Mouse (Mus musculus): ENCODE data around the gene Ripor3. TPM values are rescaled to one million over a fixed set of nuclear protein-coding genes. Genes with fewer than 3 reads are reported as not detected.

The Ripor3 gene
- polyA plus RNA-seq, 1 experiment from 2014 or later: 1.4 TPM

DNA sequence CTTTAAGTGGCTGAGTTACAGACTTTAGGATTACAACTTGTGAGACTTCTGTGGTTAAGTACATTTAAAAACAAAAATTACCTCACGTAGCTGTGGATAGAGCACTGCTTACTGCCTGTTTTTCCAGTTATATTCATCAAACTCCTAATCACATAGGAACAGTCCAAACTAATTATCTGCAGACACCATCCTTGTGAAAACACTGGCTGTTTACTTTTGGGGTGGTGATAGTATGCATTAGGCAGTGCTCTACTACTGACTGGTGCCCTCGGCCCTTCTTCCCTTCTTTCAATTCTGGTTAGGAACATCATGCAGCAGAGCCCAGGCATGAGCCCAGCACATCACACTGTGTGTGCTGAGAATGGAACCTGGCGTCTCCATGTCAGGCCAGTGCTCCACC lies 63.2 kb downstream of the Ripor3 start:
- ATAC-seq: no peak
- DNase-seq: no peak
- Histone ChIP-seq H3K4me2 (ENCODE audit: low read depth, low read length) (no peak overlapping the region), H3K9ac (replicated peaks) (no peak overlapping the region), H3K4me1 (ENCODE audit: insufficient read depth) (peaks cover 87% of the 10 kb centered on the region), H3K27ac (ENCODE audit: low read depth) (no peak overlapping the region), H3K4me3 (ENCODE audit: low read depth, low read length) (no peak overlapping the region), H3K36me3 (replicated peaks; ENCODE audit: insufficient read depth, low read length) (0 out of 2 replicates have a peak, but pooled peaks cover 2% of the 10 kb centered on the region), H3K27me3 (ENCODE audit: insufficient read depth, low read length) (no peaks in the 10 kb centered on the region), H3K9me3 (ENCODE audit: low read length) (no peaks in the 10 kb centered on the region)
- 40% methylated on average over 3 of the region's 3 CpGs for WGBS (ENCODE audit: insufficient replicate concordance)
- TF ChIP-seq CTCF (IDR thresholded peaks at IDR 0.05; ENCODE audit: low read depth) (no peak), EP300 (IDR thresholded peaks at IDR 0.05; ENCODE audit: low read depth) (no peak)

DNA sequence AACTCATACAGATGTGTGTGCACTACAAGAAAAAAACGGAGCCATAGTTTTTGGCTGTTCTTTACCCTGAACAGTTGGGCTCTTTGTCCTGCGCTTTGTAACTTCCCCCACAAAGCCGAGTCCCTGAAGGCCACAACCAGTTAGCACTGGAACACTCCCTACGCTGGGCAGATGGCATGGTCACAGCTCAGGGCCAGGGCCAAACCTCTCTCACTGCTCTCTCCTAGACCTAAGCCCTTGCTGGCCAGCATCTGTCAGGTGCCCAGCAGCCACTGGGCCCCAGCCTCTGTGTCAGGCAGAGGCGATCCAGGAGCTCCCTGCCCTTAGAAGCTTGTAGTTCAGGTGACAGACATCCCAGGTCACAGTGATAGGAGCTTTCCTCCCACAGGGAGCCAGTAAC lies 65.0 kb downstream of the Ripor3 start:
- 69% methylated on average over 5 of the region's 5 CpGs for WGBS (ENCODE audit: insufficient replicate concordance)
- ATAC-seq: no peak
- TF ChIP-seq CTCF (IDR thresholded peaks at IDR 0.05; ENCODE audit: low read depth): no peak
- no peak for TF ChIP-seq EP300 (IDR thresholded peaks at IDR 0.05; ENCODE audit: low read depth)

DNA sequence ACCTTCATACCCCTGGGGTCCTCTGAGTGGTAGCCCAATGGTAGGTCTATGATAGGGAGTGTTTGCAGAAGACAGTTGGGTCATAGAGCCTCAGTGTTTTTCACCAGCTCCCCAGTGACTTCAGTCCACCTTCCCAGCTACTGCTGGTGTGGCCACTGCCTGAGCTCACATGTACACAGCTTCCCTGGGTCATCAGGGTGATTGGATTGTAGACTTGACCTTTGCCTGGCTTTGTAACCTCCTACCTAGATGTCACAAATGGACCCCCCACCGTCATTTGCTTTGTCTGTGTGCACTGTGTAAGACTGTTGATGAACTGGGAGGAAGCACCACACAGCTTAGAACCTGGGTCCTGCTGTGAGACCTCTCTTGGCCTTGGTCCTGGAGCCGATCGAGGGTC lies 66.2 kb downstream of the Ripor3 start:
- TF ChIP-seq CTCF (IDR thresholded peaks at IDR 0.05; ENCODE audit: low read depth): no peak
- no peak for TF ChIP-seq EP300 (IDR thresholded peaks at IDR 0.05; ENCODE audit: low read depth)
- Histone ChIP-seq H3K27ac (ENCODE audit: low read depth) (peak overlapping the region; percentile 55), H3K4me3 (ENCODE audit: low read depth, low read length) (no peak overlapping the region), H3K36me3 (replicated peaks; ENCODE audit: insufficient read depth, low read length) (no peaks in the 10 kb centered on the region), H3K27me3 (ENCODE audit: insufficient read depth, low read length) (no peaks in the 10 kb centered on the region), H3K4me1 (ENCODE audit: insufficient read depth) (peaks cover 81% of the 10 kb centered on the region), H3K4me2 (ENCODE audit: low read depth, low read length) (no peak overlapping the region), H3K9ac (replicated peaks) (no peak overlapping the region), H3K9me3 (ENCODE audit: low read length) (no peaks in the 10 kb centered on the region)
- WGBS (ENCODE audit: insufficient replicate concordance): 59% methylated on average over 3 of the region's 3 CpGs
- no peak for DNase-seq
- peak; percentile 70 for ATAC-seq

More for the DNA sequence above, 65.0 kb downstream of the Ripor3 start:
- H3K9ac ChIP-seq (replicated peaks): no peak overlapping the region
- H3K9me3 ChIP-seq (ENCODE audit: low read length): no peaks in the 10 kb centered on the region
- no peak overlapping the region for H3K27ac ChIP-seq (ENCODE audit: low read depth)
- no peak overlapping the region for H3K4me3 ChIP-seq (ENCODE audit: low read depth, low read length)
- peaks cover 84% of the 10 kb centered on the region for H3K4me1 ChIP-seq (ENCODE audit: insufficient read depth)
- H3K4me2 ChIP-seq (ENCODE audit: low read depth, low read length): no peak overlapping the region
- no peaks in the 10 kb centered on the region for H3K27me3 ChIP-seq (ENCODE audit: insufficient read depth, low read length)
- no peaks in the 10 kb centered on the region for H3K36me3 ChIP-seq (replicated peaks; ENCODE audit: insufficient read depth, low read length)
- DNase-seq: no peak

DNA sequence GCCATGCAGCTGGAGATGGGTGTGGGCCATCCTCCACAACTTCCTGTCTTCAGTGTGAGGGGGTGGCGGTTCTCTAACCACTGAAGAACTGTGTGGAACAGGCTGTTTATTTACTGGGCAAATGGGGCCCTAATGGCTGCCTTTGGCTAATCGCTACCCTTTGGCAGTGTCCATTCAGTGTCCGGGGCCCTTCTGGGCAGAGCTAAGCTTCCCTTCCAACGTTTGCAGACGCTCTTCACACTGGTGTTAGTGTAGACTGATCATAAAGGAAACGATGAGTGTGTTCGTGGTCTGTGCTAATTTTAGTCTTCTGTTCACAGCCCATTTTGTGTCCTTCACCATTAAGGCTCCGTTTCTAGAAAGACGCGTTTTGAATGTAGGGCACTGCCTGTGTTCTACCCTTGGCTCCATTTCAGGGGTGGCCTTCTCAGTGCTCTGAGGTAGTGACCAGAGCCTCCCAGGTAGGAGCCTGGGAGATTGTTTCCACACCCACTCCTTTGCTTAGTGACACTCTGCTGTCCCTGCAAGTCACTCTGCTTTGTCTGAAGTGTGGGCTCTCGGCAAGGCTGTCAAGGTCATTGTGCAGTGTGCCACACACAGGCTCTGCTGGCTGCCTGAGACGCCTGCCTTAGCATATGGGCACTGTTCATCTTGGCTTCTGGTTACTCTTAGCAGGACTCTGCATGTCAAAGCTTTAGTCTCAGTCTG lies 67.3 kb downstream of the Ripor3 start:
- Histone ChIP-seq H3K4me1 (ENCODE audit: insufficient read depth) (peaks cover 76% of the 10 kb centered on the region), H3K4me3 (ENCODE audit: low read depth, low read length) (no peak overlapping the region), H3K9ac (replicated peaks) (no peak overlapping the region), H3K27ac (ENCODE audit: low read depth) (peak overlapping the region; percentile 85), H3K27me3 (ENCODE audit: insufficient read depth, low read length) (no peaks in the 10 kb centered on the region), H3K9me3 (ENCODE audit: low read length) (no peaks in the 10 kb centered on the region), H3K36me3 (replicated peaks; ENCODE audit: insufficient read depth, low read length) (no peaks in the 10 kb centered on the region), H3K4me2 (ENCODE audit: low read depth, low read length) (peak overlapping the region; percentile 43)
- no peak for TF ChIP-seq CTCF (IDR thresholded peaks at IDR 0.05; ENCODE audit: low read depth)
- no peak for TF ChIP-seq EP300 (IDR thresholded peaks at IDR 0.05; ENCODE audit: low read depth)
- WGBS (ENCODE audit: insufficient replicate concordance): 26% methylated on average over 12 of the region's 12 CpGs
- ATAC-seq: peak; percentile 19; the same call in 1 of the 2 replicates
- peak; percentile 49 for DNase-seq

DNA sequence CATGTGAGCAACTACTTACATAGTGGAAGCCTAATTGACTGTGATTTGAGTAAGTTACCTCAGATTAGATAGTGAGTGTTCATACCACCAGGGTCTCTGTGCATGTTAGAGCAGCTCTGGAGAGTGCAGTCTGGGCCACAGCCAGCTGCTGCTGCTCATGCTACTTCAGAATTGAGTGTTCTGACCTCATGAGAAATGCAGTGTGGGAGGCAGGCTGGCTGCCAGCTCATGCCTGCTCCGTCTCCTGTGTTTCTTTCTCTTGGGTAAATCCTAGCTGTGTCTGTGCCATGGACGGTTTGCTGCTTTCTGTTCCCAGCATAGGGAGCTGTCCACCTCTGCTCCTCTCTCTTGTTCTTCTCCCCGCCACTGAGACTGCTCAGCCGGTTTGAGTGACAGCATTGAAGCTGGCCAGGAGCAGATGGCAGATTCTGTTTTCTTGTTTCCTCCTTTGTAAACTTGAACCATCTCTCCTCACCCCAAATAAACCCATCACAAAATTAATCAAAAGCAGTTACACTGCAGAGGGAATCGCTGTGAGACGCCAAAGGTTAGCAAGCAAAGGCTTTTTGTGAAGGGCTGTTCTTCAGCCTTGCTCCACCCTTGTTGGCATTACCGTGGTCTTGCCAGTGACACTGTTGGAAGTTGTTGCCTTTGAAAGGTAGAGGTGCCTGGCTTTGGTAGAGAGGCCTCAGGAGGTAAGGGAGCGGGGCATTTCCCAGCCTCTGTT lies 68.1 kb downstream of the Ripor3 start:
- Histone ChIP-seq H3K27ac (ENCODE audit: low read depth) (peak overlapping the region; percentile 85), H3K36me3 (replicated peaks; ENCODE audit: insufficient read depth, low read length) (no peaks in the 10 kb centered on the region), H3K9me3 (ENCODE audit: low read length) (no peaks in the 10 kb centered on the region), H3K27me3 (ENCODE audit: insufficient read depth, low read length) (no peaks in the 10 kb centered on the region), H3K4me3 (ENCODE audit: low read depth, low read length) (no peak overlapping the region), H3K4me1 (ENCODE audit: insufficient read depth) (peaks cover 69% of the 10 kb centered on the region), H3K4me2 (ENCODE audit: low read depth, low read length) (peak overlapping the region; percentile 43), H3K9ac (replicated peaks) (peak overlapping the region; percentile 21; the same call in 1 of the 2 replicates)
- 30% methylated on average over 8 of the region's 8 CpGs for WGBS (ENCODE audit: insufficient replicate concordance)
- DNase-seq: peak; percentile 38
- 0 out of 2 replicates have a peak, but pooled peaks have one; percentile 15 for ATAC-seq
- TF ChIP-seq CTCF (IDR thresholded peaks at IDR 0.05; ENCODE audit: low read depth) (no peak), EP300 (IDR thresholded peaks at IDR 0.05; ENCODE audit: low read depth) (no peak)

DNA sequence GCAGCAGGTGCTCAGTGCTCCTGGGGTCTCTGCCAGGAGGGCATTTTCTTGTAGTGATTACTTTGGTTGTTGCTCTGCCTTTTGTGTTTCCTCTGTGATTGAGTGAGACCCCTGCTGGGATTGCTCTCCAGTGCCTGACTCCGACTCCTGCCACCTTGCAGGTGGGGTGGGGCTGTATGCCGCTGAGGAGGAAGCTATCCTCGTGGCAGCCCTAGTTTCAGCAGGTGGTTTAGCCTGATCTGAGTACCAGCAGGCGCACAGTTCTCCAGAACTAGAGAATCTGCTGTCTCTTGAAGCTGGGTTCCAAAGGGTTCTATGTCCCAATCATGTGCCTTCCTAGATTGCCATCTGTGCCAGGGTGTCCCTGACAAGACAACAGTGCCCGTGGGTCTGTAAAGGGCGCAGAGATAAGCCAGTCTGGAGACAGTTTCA lies 68.7 kb downstream of the Ripor3 start:
- TF ChIP-seq CTCF (IDR thresholded peaks at IDR 0.05; ENCODE audit: low read depth): no peak
- TF ChIP-seq EP300 (IDR thresholded peaks at IDR 0.05; ENCODE audit: low read depth): no peak
- Histone ChIP-seq H3K4me1 (ENCODE audit: insufficient read depth) (peaks cover 63% of the 10 kb centered on the region), H3K9me3 (ENCODE audit: low read length) (no peaks in the 10 kb centered on the region), H3K36me3 (replicated peaks; ENCODE audit: insufficient read depth, low read length) (no peaks in the 10 kb centered on the region), H3K27ac (ENCODE audit: low read depth) (peak overlapping the region; percentile 85), H3K27me3 (ENCODE audit: insufficient read depth, low read length) (no peaks in the 10 kb centered on the region), H3K4me2 (ENCODE audit: low read depth, low read length) (no peak overlapping the region; the same call in 1 of the 2 replicates), H3K4me3 (ENCODE audit: low read depth, low read length) (no peak overlapping the region), H3K9ac (replicated peaks) (peak overlapping the region; percentile 21; the same call in 1 of the 2 replicates)
- ATAC-seq: 0 out of 2 replicates have a peak, but pooled peaks have one; percentile 10
- WGBS (ENCODE audit: insufficient replicate concordance): 48% methylated on average over 6 of the region's 6 CpGs
- DNase-seq: no peak
